Mouse (Mus musculus) neural tube, embryonic 14.5 days (tissue): ENCODE data around the gene Babam2. TPM values are rescaled to one million over a fixed set of nuclear protein-coding genes. Genes with fewer than 3 reads are reported as not detected.

ENCODE experiments used
- ATAC-seq: fragments of 200-750 bp; cut with Nextera tagmentation; 2 replicates; pipeline ENCODE4 v1.8.0; 2017; ENCODE audit warnings: low read depth, mild to moderate bottlenecking, moderate TSS enrichment, moderate library complexity
- H3K27ac ChIP-seq: fragments of 300-500 bp; sonication (generic); 2 replicates; pipeline ENCODE4 v1.5.1; 2014; ENCODE audit warnings: low read depth, mild to moderate bottlenecking, control low read depth, low read length, moderate library complexity, mixed read lengths
- H3K27me3 ChIP-seq: fragments of 300-500 bp; sonication (generic); 2 replicates; pipeline ENCODE4 v1.6.1; 2014; ENCODE audit warnings: low read length; ENCODE audit not compliant: control insufficient read depth, insufficient read depth
- H3K36me3 ChIP-seq: fragments of 300-500 bp; sonication (generic); 2 replicates; pipeline ENCODE4 v1.6.1; 2014; ENCODE audit warnings: low read length, mixed read lengths; ENCODE audit not compliant: control insufficient read depth, insufficient read depth
- H3K4me1 ChIP-seq: fragments of 300-500 bp; sonication (generic); 2 replicates; pipeline ENCODE4 v1.6.1; 2014; ENCODE audit warnings: low read length; ENCODE audit not compliant: control insufficient read depth, insufficient read depth
- H3K4me2 ChIP-seq: fragments of 300-500 bp; sonication (generic); 2 replicates; pipeline ENCODE4 v1.6.1; 2014; ENCODE audit warnings: mild to moderate bottlenecking, low read depth, low read length, control low read depth
- H3K4me3 ChIP-seq: fragments of 300-500 bp; sonication (generic); 2 replicates; pipeline ENCODE4 v1.5.1; 2014; ENCODE audit warnings: low read depth, low read length, control low read depth, mixed read lengths
- H3K9ac ChIP-seq: fragments of 300-500 bp; sonication (generic); replicated peaks from 2 replicates; pipeline ENCODE4 v1.6.1; 2014; ENCODE audit warnings: low read depth, mild to moderate bottlenecking, control low read depth, low read length, mixed read lengths
- H3K9me3 ChIP-seq: fragments of 300-500 bp; sonication (generic); 2 replicates; pipeline ENCODE4 v1.6.1; 2016; ENCODE audit warnings: low read length; ENCODE audit not compliant: control insufficient read depth
- WGBS: fragments of 180-500 bp; shearing (Covaris S2); extraction: QIAGEN DNeasy Blood & Tissue Kit; methylation state at CpG from one replicate; pipeline ENCODE4 v1.1.7; 2014; 5-methylcytosine and 5-hydroxymethylcytosine counted together
- polyA plus RNA-seq: library from polyadenylated mRNA; unstranded; fragments of >200 nt; fragmentation: Nextera tagmentation; extraction: Ambion mirVana; gene quantifications from 2 replicates; pipeline ENCODE4 v1.2.1, GENCODE M21; 2014

Babam2 gene
- polyA plus RNA-seq, 1 experiment from 2014 or later, result 43.5 TPM

DNA sequence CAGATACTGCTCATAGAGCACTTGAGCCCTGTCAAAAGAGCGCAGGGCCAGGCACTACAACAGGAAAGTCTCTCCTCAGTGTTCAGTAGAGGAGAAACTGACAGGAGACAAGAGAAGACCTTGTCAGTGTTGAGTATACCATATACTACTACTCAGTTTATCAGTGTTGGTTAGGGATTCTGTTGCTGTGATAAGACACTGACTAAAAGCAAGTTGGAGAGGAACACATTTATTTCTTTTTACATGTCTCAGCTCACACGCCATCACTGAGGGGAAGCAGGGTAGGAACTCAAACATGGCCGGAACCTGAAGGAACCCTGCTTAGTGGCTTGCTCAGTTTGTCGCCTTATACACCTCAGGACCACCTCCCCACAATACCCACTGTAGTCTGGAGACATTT lies 64.4 kb downstream of the Babam2 start:
- WGBS, result 96% methylated on average over 4 of the region's 4 CpGs
- H3K4me1 ChIP-seq, result no peaks in the 10 kb centered on the region
- no peak overlapping the region for H3K4me2 ChIP-seq
- ATAC-seq, result no peak
- no peak overlapping the region for H3K9ac ChIP-seq
- H3K4me3 ChIP-seq, result no peak overlapping the region
- H3K36me3 ChIP-seq, result no peaks in the 10 kb centered on the region
- H3K9me3 ChIP-seq, result no peaks in the 10 kb centered on the region
- H3K27ac ChIP-seq, result no peak overlapping the region
- no peaks in the 10 kb centered on the region for H3K27me3 ChIP-seq

DNA sequence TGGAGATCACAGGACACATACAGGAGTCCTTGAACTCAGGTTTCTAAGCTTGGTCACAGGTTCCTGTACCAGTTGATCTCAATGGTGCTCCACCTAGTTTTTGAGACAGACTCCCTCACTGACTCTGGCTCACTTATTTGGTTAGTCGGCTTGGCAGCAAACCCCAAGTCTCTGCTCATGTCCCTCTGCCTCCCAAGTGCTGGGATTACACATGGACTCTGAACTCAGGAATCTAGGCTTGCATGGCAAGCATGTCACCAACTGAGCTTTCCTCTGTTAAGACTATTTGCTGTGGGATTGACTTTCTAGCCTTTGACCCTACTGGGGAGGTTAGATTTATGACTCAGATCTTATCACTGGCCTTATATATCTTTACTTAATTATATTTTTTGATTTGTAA lies 65.3 kb downstream of the Babam2 start:
- Histone ChIP-seq H3K27ac (no peak overlapping the region), H3K9me3 (no peaks in the 10 kb centered on the region), H3K4me2 (no peak overlapping the region), H3K4me3 (no peak overlapping the region), H3K4me1 (no peaks in the 10 kb centered on the region), H3K36me3 (no peaks in the 10 kb centered on the region), H3K9ac (no peak overlapping the region), H3K27me3 (no peaks in the 10 kb centered on the region)
- no peak for ATAC-seq
- 100% methylated on average over 1 of the region's 1 CpGs for WGBS

DNA sequence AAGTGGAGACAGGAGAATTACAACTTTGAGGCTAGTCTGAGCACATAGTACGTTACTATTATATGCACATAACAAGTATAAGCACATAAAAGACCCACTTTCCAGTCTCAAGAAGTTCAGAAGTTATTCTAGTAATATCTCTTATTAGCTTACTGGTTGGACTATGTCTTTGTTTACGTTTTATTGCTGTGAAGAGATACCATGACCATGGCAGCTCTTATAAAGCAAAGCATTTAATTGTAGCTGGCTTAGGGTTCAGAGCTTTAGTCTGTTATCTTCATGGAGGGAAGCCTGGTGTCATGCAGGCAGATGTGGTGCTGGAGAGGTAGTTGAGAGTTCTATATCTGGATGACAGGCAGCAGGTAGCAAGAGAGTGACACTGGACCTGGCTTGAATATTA lies 68.3 kb downstream of the Babam2 start:
- WGBS, result 94% methylated on average over 2 of the region's 2 CpGs
- Histone ChIP-seq H3K4me2 (no peak overlapping the region), H3K4me3 (no peak overlapping the region), H3K27ac (no peak overlapping the region), H3K4me1 (no peaks in the 10 kb centered on the region), H3K27me3 (no peaks in the 10 kb centered on the region), H3K9ac (no peak overlapping the region), H3K36me3 (no peaks in the 10 kb centered on the region), H3K9me3 (no peaks in the 10 kb centered on the region)
- no peak for ATAC-seq

DNA sequence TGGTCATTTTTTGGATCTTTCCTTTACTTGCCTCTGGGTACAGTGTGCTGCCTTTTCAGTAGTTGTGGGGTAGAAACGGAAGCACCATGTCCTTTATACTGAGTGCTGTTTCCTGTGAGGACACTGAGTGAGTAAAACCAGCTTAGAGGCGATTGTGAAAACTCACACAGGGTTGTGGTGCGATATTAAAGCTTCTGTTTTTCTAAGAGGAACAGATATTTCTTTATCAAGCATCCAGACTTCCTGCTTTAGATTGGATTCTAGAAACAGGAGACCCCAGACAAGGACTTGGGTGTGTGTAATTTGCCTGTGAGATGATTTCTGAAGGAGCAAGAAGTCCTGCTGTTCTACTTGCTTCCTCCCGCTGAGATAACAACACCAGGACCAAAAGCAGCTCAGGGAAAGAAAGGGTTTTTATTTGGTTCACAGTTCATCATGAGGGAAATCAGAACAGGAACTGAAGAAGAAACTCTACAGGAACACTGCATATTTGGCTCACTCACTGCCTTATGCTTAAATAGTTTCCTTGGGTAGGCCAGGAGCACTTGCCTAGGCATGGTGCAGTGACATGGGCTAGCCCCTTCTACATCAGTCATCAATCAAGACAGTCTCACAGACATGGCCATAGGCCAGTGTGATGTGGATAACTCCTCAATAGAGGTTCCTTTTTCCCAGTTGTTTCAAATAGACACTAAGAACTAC lies 69.5 kb downstream of the Babam2 start:
- H3K9ac ChIP-seq, result no peak overlapping the region
- no peak overlapping the region for H3K4me2 ChIP-seq
- H3K9me3 ChIP-seq, result no peaks in the 10 kb centered on the region
- no peaks in the 10 kb centered on the region for H3K36me3 ChIP-seq
- 58% methylated on average over 4 of the region's 4 CpGs for WGBS
- H3K27ac ChIP-seq, result no peak overlapping the region
- no peak for ATAC-seq
- no peaks in the 10 kb centered on the region for H3K27me3 ChIP-seq
- H3K4me1 ChIP-seq, result no peaks in the 10 kb centered on the region
- H3K4me3 ChIP-seq, result no peak overlapping the region

DNA sequence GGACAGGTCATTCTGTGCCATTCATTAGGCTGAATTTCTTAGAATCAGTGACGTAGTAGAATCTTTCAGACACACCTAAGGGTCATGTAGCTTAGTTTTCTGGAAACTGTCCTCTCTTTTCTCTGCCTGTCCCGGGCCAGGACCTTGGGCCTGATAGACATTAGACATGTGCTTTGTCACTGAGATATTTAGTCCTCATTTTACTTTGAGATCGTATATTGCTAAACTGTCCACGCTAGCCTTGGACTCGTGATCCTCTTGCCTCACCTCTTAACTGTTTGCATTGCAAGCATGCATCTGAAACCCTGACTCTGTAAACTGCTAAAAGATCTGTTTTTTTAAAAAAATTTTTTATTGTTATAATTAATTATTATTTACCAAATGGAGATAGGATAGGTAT lies 74.0 kb downstream of the Babam2 start:
- Histone ChIP-seq H3K9ac (no peak overlapping the region), H3K36me3 (no peaks in the 10 kb centered on the region), H3K4me3 (no peak overlapping the region), H3K4me1 (no peaks in the 10 kb centered on the region), H3K27ac (no peak overlapping the region), H3K9me3 (no peaks in the 10 kb centered on the region), H3K4me2 (no peak overlapping the region), H3K27me3 (no peaks in the 10 kb centered on the region)
- no peak for ATAC-seq
- 97% methylated on average over 5 of the region's 5 CpGs for WGBS

DNA sequence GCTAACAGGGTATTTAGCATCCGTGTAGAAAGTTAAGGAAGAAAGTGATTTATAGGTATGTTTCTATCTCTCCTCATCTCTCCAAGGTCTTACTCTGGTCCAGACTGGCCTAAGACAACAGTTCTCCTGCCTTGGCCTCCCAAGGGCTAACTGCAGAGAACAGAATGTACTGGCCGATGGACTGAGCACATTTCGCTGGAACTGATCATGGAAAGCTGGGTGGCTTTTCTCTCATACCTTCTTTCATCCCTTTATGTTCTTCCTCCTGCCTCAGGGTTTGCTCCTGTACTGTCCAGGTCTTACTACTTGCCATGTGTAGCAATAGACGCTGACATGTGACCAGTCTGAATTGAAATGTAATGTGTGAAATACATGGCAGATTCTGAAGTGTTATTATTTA lies 74.4 kb downstream of the Babam2 start:
- no peaks in the 10 kb centered on the region for H3K4me1 ChIP-seq
- no peak overlapping the region for H3K4me3 ChIP-seq
- H3K9ac ChIP-seq, result no peak overlapping the region
- H3K27ac ChIP-seq, result no peak overlapping the region
- ATAC-seq, result no peak
- WGBS, result 94% methylated on average over 4 of the region's 4 CpGs
- H3K9me3 ChIP-seq, result no peaks in the 10 kb centered on the region
- no peaks in the 10 kb centered on the region for H3K27me3 ChIP-seq
- no peaks in the 10 kb centered on the region for H3K36me3 ChIP-seq
- H3K4me2 ChIP-seq, result no peak overlapping the region

DNA sequence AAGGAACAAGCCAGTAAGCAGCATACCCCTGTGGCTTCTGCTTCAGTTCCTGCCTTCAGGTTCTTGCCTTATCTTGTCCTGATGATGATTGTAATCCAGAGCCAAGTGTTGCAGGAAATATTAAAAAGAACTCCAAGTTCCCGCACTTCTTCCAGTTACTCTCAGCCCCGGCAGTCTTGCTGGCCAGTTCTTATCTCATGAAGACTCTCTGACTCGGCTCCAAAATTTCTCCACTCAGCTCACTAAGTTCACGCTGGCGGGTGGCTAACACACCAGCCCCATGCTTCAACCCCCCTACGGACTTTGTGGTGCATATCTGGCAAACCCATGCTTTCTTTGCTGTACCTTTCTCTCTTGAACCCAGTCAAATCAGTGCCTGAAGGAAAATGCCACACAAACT lies 77.5 kb downstream of the Babam2 start:
- no peak for ATAC-seq
- H3K9me3 ChIP-seq, result no peaks in the 10 kb centered on the region
- H3K36me3 ChIP-seq, result no peaks in the 10 kb centered on the region
- H3K9ac ChIP-seq, result no peak overlapping the region
- H3K4me3 ChIP-seq, result no peak overlapping the region
- no peak overlapping the region for H3K4me2 ChIP-seq
- H3K4me1 ChIP-seq, result no peaks in the 10 kb centered on the region
- no peak overlapping the region for H3K27ac ChIP-seq
- WGBS, result 97% methylated on average over 6 of the region's 6 CpGs
- no peaks in the 10 kb centered on the region for H3K27me3 ChIP-seq

DNA sequence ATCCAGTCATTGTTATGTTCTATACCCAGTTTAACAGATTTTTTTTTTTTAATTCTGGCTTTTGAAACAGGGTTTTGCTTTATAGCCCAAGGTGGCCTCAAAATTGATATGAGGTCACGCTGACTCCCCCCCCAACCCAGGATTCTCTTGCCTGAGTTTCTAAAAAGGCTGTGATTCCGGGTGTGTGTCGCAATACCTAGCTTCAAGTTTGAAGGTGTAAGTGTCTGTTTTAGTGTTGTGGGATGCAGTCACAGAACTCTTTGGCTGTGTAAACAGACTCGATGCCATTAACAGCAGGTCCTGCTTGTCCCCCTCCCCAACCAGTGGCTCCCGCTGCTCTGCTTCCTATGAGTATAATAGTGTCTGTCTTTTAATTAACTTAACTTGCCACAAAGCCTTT lies 84.1 kb downstream of the Babam2 start:
- Histone ChIP-seq H3K9ac (no peak overlapping the region), H3K27ac (no peak overlapping the region)
- 80% methylated on average over 5 of the region's 5 CpGs for WGBS

DNA sequence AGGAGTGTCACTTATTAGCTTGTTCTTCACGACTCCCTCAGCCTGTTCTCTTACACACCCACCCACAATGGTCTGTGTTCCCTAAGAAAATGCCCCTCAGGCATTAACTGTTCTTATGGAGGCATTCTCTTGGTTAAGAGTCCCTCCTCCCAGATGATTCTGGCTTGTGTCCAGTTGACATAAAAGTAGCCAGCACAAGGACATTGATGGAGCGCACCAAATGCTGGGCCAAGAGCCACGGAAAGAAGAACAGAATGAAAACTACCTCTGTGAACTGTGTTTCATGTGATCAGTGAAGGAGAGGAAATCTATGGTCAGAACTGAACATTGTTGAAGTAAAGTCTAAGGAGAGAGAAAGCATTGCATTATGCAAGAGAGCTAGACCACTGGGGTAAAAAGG lies 89.7 kb downstream of the Babam2 start:
- Histone ChIP-seq H3K4me3 (no peak overlapping the region), H3K4me1 (no peaks in the 10 kb centered on the region), H3K36me3 (no peaks in the 10 kb centered on the region), H3K9me3 (no peaks in the 10 kb centered on the region), H3K27me3 (no peaks in the 10 kb centered on the region), H3K4me2 (no peak overlapping the region), H3K27ac (no peak overlapping the region), H3K9ac (no peak overlapping the region)
- 68% methylated on average over 3 of the region's 3 CpGs for WGBS
- no peak for ATAC-seq

More for the DNA sequence above, 84.1 kb downstream of the Babam2 start:
- Histone ChIP-seq H3K4me3 (no peak overlapping the region), H3K27me3 (no peaks in the 10 kb centered on the region), H3K9me3 (no peaks in the 10 kb centered on the region), H3K4me1 (no peaks in the 10 kb centered on the region), H3K4me2 (no peak overlapping the region), H3K36me3 (no peaks in the 10 kb centered on the region)
- ATAC-seq, result no peak
